Mouse (Mus musculus) embryonic facial prominence, embryonic 12.5 days (tissue): ENCODE measurements around the gene Clec12a. TPM values are rescaled to one million over a fixed set of nuclear protein-coding genes. Genes with fewer than 3 reads are reported as not detected.

Experiments
- ATAC-seq: fragments of 200-750 bp; cut with Nextera tagmentation; 2 replicates; pipeline ENCODE4 v1.8.0; 2017; ENCODE audit not compliant: insufficient number of reproducible peaks, insufficient read depth, low FRiP score, low TSS enrichment
- H3K27ac ChIP-seq: fragments of 300-500 bp; sonication (generic); 2 replicates; pipeline ENCODE4 v1.5.1; 2016; ENCODE audit warnings: mild to moderate bottlenecking
- H3K27me3 ChIP-seq: fragments of 300-500 bp; sonication (generic); 2 replicates; pipeline ENCODE4 v1.6.1; 2016; ENCODE audit warnings: mild to moderate bottlenecking, moderate library complexity
- H3K36me3 ChIP-seq: fragments of 300-500 bp; sonication (generic); 2 replicates; pipeline ENCODE4 v1.6.1; 2016; ENCODE audit warnings: mild to moderate bottlenecking
- H3K4me1 ChIP-seq: fragments of 300-500 bp; sonication (generic); 2 replicates; pipeline ENCODE4 v1.6.1; 2016
- H3K4me2 ChIP-seq: fragments of 300-500 bp; sonication (generic); replicated peaks from 2 replicates; pipeline ENCODE4 v1.6.1; 2016; ENCODE audit warnings: mild to moderate bottlenecking, moderate library complexity
- H3K4me3 ChIP-seq: fragments of 300-500 bp; sonication (generic); 2 replicates; pipeline ENCODE4 v1.5.1; 2016; ENCODE audit warnings: mild to moderate bottlenecking
- H3K9ac ChIP-seq: fragments of 300-500 bp; sonication (generic); 2 replicates; pipeline ENCODE4 v1.6.1; 2016; ENCODE audit warnings: mild to moderate bottlenecking, moderate library complexity
- H3K9me3 ChIP-seq: fragments of 300-500 bp; sonication (generic); 2 replicates; pipeline ENCODE4 v1.6.1; 2016; ENCODE audit warnings: mild to moderate bottlenecking, moderate library complexity
- WGBS: fragments of 180-500 bp; shearing (Covaris S2); methylation state at CpG from one replicate; pipeline ENCODE4 v1.1.7; 2016; 5-methylcytosine and 5-hydroxymethylcytosine counted together
- polyA plus RNA-seq: library from polyadenylated mRNA; unstranded; fragments of >200 nt; fragmentation: Nextera tagmentation; extraction: Ambion mirVana; gene quantifications from 2 replicates; pipeline ENCODE4 v1.2.1, GENCODE M21; 2016

The Clec12a gene
- polyA plus RNA-seq, 1 experiment from 2014 or later = 0.37 TPM

GRCm38 (mm10) chr6:129337751-129338150 is 4.7 kb upstream of the Clec12a start:
- Histone ChIP-seq H3K9ac (no peak overlapping the region), H3K27me3 (no peaks in the 10 kb centered on the region), H3K36me3 (no peaks in the 10 kb centered on the region), H3K4me2 (no peak overlapping the region), H3K4me3 (no peak overlapping the region), H3K4me1 (no peaks in the 10 kb centered on the region), H3K9me3 (no peaks in the 10 kb centered on the region), H3K27ac (no peak overlapping the region)
- WGBS = 75% methylated on average over 1 of the region's 1 CpGs
- ATAC-seq = no peak

DNA sequence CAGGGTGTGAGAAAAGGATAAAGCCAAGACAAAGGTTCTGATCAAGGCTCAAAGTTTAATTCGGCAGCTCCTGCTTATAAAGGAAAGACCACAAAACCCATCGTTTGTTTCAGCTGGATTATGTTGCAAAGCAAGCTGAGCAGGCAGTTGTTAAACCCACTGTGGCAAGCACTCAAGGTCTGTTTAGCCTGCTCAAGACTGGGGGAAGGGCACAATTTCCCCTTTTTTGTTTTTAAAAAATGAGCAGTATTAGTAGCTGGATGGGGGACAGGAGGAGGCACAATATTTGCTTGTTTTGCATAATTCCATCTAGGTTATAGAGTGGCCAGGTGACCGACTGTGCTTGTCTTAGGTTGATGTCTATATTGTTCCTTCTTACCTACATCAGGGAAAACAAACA is 1.9 kb downstream of the Clec12a start:
- Histone ChIP-seq H3K4me1 (no peaks in the 10 kb centered on the region), H3K9ac (no peak overlapping the region), H3K4me3 (no peak overlapping the region), H3K27me3 (no peaks in the 10 kb centered on the region), H3K4me2 (no peak overlapping the region), H3K27ac (no peak overlapping the region), H3K9me3 (no peaks in the 10 kb centered on the region), H3K36me3 (no peaks in the 10 kb centered on the region)
- WGBS = 67% methylated on average over 3 of the region's 3 CpGs
- ATAC-seq = no peak

DNA sequence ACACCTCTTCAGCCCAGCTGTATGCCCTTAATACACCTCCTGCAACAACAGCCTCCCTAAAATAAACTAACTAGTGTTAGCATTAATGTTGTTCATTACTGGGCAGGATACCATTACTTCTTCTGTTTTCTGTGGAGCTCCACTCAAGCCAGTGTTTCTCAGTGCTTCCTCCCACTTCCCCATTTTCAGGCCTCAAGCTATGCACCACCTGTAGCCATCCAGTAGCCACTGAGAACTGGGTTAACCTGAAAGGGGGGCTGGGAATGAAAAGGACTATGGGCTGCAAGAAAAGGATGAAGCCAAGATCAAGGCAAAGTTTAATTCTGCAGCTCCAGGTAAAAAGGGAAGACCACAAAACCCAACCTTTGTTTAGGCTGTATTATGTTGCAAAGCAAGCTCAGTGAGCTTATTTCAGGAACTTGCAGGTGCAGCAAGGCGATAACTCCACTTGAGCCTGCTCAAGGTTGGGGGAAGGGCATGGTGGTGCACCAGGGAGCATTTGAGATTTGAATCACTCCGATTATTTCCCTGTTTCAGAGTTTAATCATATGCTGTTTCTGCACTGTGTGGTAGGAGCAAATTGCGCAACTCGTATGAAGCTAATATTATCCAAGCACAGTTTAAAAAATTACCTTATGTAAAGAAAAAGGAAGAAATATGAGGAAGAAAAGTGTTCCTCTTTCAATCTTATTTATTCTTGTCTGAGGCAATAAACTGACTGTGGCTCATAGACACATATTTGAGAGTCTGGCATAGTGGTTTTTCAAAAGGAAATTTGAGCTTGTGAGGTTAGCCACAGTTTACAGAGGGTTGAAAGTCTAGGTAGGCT is 7.2 kb downstream of the Clec12a start:
- ATAC-seq = no peak
- Histone ChIP-seq H3K9me3 (no peaks in the 10 kb centered on the region), H3K4me2 (no peak overlapping the region), H3K4me3 (no peak overlapping the region), H3K27ac (no peak overlapping the region), H3K27me3 (no peaks in the 10 kb centered on the region), H3K4me1 (no peaks in the 10 kb centered on the region), H3K9ac (no peak overlapping the region), H3K36me3 (no peaks in the 10 kb centered on the region)
- 60% methylated on average over 4 of the region's 4 CpGs for WGBS

DNA sequence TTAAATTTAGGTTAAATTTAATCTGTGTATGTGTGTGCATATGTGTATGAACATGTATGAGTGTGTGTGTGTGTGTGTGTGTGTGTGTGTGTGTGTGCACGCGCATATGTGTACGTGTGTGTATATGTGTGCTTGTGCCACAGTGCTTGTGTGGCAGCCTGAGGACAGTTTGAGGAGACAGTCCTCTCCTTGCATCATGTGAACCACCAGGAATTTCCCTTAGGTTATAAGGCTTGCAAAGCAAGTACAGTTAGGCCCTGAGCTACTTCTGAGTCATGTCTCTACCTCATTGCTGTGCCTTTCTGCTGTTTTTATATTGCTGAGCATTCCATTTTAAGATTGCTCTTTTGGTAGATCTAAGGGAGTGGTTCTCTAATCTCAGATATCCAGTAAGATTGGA is 8.6 kb downstream of the Clec12a start:
- no peaks in the 10 kb centered on the region for H3K4me1 ChIP-seq
- no peaks in the 10 kb centered on the region for H3K9me3 ChIP-seq
- no peak overlapping the region for H3K4me2 ChIP-seq
- H3K4me3 ChIP-seq = no peak overlapping the region
- no peak for ATAC-seq
- 92% methylated on average over 3 of the region's 3 CpGs for WGBS
- no peak overlapping the region for H3K27ac ChIP-seq
- H3K27me3 ChIP-seq = no peaks in the 10 kb centered on the region
- no peak overlapping the region for H3K9ac ChIP-seq
- no peaks in the 10 kb centered on the region for H3K36me3 ChIP-seq

GRCm38 (mm10) chr6:129355774-129356173 is 13.3 kb downstream of the Clec12a start:
- Histone ChIP-seq H3K4me3 (no peak overlapping the region), H3K9ac (no peak overlapping the region), H3K9me3 (no peaks in the 10 kb centered on the region), H3K27ac (no peak overlapping the region), H3K4me1 (no peaks in the 10 kb centered on the region), H3K36me3 (no peaks in the 10 kb centered on the region), H3K27me3 (no peaks in the 10 kb centered on the region), H3K4me2 (no peak overlapping the region)
- no peak for ATAC-seq
- WGBS = 96% methylated on average over 2 of the region's 2 CpGs

DNA sequence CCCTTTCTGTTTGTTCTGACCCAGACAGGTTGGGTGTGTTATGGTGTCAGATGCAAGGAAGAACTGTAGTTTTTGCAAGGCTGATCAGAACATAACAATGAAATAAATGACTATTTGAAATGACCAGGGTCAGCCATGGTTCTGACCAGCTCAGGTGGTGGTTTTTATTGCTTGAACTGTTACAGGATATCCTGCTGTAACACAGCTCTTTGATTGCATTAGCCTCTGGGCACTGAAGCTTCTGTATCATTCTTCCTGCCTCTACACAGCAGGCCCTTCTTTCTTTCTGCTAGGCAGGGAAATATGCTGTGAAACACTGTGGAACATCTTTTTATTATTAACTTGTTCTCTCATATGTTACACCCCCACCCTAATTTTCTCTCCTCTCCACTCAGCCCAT is 13.9 kb downstream of the Clec12a start:
- H3K4me1 ChIP-seq = no peaks in the 10 kb centered on the region
- H3K36me3 ChIP-seq = no peaks in the 10 kb centered on the region
- no peak for ATAC-seq
- no peaks in the 10 kb centered on the region for H3K27me3 ChIP-seq
- H3K4me3 ChIP-seq = no peak overlapping the region
- no peak overlapping the region for H3K4me2 ChIP-seq
- H3K27ac ChIP-seq = no peak overlapping the region
- no peaks in the 10 kb centered on the region for H3K9me3 ChIP-seq
- H3K9ac ChIP-seq = no peak overlapping the region

- H3K9ac ChIP-seq = no peak overlapping the region
- WGBS = 83% methylated on average over 2 of the region's 2 CpGs
- no peak overlapping the region for H3K27ac ChIP-seq
- no peak overlapping the region for H3K4me3 ChIP-seq
- H3K4me1 ChIP-seq = no peaks in the 10 kb centered on the region
- no peak overlapping the region for H3K4me2 ChIP-seq
- no peaks in the 10 kb centered on the region for H3K36me3 ChIP-seq
- H3K27me3 ChIP-seq = no peaks in the 10 kb centered on the region
- no peaks in the 10 kb centered on the region for H3K9me3 ChIP-seq
- no peak for ATAC-seq
Measured at GRCm38 (mm10) chr6:129359515-129359914, 17.0 kb downstream of the Clec12a start.

- H3K27me3 ChIP-seq = no peaks in the 10 kb centered on the region
- no peaks in the 10 kb centered on the region for H3K4me1 ChIP-seq
- no peak overlapping the region for H3K4me2 ChIP-seq
- H3K9ac ChIP-seq = no peak overlapping the region
- no peak overlapping the region for H3K4me3 ChIP-seq
- no peaks in the 10 kb centered on the region for H3K9me3 ChIP-seq
- no peaks in the 10 kb centered on the region for H3K36me3 ChIP-seq
- H3K27ac ChIP-seq = no peak overlapping the region
- no peak for ATAC-seq
- 26% methylated on average over 1 of the region's 1 CpGs for WGBS
Measured at GRCm38 (mm10) chr6:129363942-129364341, 21.5 kb downstream of the Clec12a start.

DNA sequence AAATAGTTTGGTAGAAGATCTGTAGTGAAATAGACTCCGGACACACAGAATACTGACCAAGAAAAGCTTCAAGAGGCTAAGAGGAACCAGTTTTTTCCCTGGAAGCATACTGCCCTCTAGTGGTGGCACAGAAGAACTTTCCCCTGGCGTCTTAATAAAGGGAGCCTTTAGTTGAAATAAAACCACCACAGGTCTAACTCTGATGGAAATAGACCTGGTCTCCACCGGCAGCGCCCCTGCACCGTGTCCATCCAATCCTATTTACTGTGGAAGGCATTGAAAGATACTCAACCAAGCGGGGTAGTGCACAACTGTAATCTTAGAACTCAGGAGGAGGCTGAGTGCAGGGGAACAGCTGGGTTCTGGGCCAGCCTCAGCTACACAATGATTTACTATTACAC is 23.5 kb downstream of the Clec12a start:
- no peaks in the 10 kb centered on the region for H3K4me1 ChIP-seq
- no peaks in the 10 kb centered on the region for H3K36me3 ChIP-seq
- no peak overlapping the region for H3K9ac ChIP-seq
- no peak overlapping the region for H3K4me3 ChIP-seq
- no peaks in the 10 kb centered on the region for H3K27me3 ChIP-seq
- H3K4me2 ChIP-seq = no peak overlapping the region
- no peaks in the 10 kb centered on the region for H3K9me3 ChIP-seq
- no peak for ATAC-seq
- H3K27ac ChIP-seq = no peak overlapping the region
- 19% methylated on average over 6 of the region's 6 CpGs for WGBS

- H3K4me3 ChIP-seq = no peak overlapping the region
- 63% methylated on average over 7 of the region's 7 CpGs for WGBS
- no peaks in the 10 kb centered on the region for H3K27me3 ChIP-seq
- no peaks in the 10 kb centered on the region for H3K9me3 ChIP-seq
- no peak overlapping the region for H3K9ac ChIP-seq
- no peak for ATAC-seq
- H3K27ac ChIP-seq = no peak overlapping the region
- H3K36me3 ChIP-seq = no peaks in the 10 kb centered on the region
- H3K4me1 ChIP-seq = no peaks in the 10 kb centered on the region
- H3K4me2 ChIP-seq = no peak overlapping the region
Measured at GRCm38 (mm10) chr6:129369374-129370132, 27.1 kb downstream of the Clec12a start.

DNA sequence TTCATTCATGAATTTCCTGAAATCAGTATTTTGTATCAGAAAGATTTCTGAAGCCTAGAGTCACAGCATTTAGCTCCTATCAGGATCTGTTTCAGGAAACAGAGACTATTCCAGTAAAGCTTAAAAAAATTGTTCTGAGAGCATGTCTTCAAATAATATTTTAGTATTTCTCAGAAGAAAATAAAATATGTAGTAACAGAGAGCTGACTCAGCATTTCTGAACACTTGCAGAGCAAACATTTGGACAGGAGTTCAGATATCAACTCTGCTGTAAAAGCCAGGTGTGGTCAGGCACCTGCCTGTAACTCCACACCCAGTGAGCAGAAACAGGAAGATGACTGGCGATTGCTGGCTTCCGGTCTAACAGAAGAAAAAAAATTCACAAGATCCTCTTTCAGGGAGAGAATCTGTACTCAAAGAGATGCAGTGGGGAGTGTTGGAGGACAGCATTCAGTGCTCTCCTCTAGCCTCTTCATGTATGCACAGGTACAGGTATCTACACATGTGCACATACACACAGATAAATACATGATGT is 32.5 kb downstream of the Clec12a start:
- no peak for ATAC-seq
- Histone ChIP-seq H3K4me2 (no peak overlapping the region), H3K9ac (no peak overlapping the region), H3K36me3 (no peaks in the 10 kb centered on the region), H3K27ac (no peak overlapping the region), H3K9me3 (no peaks in the 10 kb centered on the region), H3K27me3 (no peaks in the 10 kb centered on the region), H3K4me1 (no peaks in the 10 kb centered on the region), H3K4me3 (no peak overlapping the region)
- WGBS = 82% methylated on average over 2 of the region's 2 CpGs

- 65% methylated on average over 4 of the region's 4 CpGs for WGBS
- ATAC-seq = no peak
- no peak overlapping the region for H3K4me2 ChIP-seq
Measured at GRCm38 (mm10) chr6:129380454-129380853, 38.0 kb downstream of the Clec12a start.

More at GRCm38 (mm10) chr6:129380454-129380853, 38.0 kb downstream of the Clec12a start:
- H3K36me3 ChIP-seq = no peaks in the 10 kb centered on the region
- no peaks in the 10 kb centered on the region for H3K9me3 ChIP-seq
- H3K4me3 ChIP-seq = no peak overlapping the region
- H3K27ac ChIP-seq = no peak overlapping the region
- no peak overlapping the region for H3K9ac ChIP-seq
- no peaks in the 10 kb centered on the region for H3K4me1 ChIP-seq
- no peaks in the 10 kb centered on the region for H3K27me3 ChIP-seq
